Mouse (Mus musculus) right cerebral cortex, postnatal 14 days (tissue): ENCODE measurements around the gene Morc1.

Experiments used
- DNase-seq: peaks from one replicate; pipeline ENCODE4 v3.0.0; 2022

Morc1 gene

GRCm38 (mm10) chr16:48632351-48632750 lies 201.3 kb downstream of the Morc1 start:
- DNase-seq = no peak

GRCm38 (mm10) chr16:48646246-48646645 lies 215.2 kb downstream of the Morc1 start:
- no peak for DNase-seq

GRCm38 (mm10) chr16:48671696-48672095 lies 240.7 kb downstream of the Morc1 start:
- no peak for DNase-seq

GRCm38 (mm10) chr16:48672664-48673063 lies 241.6 kb downstream of the Morc1 start:
- DNase-seq = no peak

- peak; percentile 85 for DNase-seq
Measured at GRCm38 (mm10) chr16:48675607-48676006, 244.6 kb downstream of the Morc1 start.

GRCm38 (mm10) chr16:48676205-48676604 lies 245.2 kb downstream of the Morc1 start:
- DNase-seq = no peak

GRCm38 (mm10) chr16:48677381-48677780 lies 246.3 kb downstream of the Morc1 start:
- DNase-seq = no peak

GRCm38 (mm10) chr16:48678029-48678428 lies 247.0 kb downstream of the Morc1 start:
- no peak for DNase-seq
